Mouse (Mus musculus): ENCODE data around the gene Tgfb2.

DNA sequence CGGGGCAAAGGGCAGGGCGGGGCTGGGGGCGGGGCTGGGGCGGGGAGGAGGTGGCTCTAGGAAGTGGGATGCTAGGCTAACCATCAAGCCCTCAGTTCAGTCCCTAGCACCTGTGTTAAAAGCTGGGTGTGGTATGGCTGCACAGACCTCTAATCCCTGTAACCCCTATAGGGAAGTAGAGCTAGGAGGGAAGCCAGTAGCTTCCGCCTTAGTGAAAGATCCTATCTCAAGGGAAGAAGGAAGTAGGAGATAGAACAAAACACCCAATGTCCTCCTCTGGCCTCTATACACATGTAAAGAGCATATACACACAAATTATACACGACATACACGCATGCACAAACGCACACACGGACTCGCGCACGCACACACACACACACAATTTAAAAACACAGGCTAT lies 28.2 kb downstream of the Tgfb2 start:
- TF ChIP-seq CTCF (IDR thresholded peaks at IDR 0.05; ENCODE audit: low read depth, low read length) (no peak), TAL1 (conservative IDR thresholded peaks at IDR 0.05; ENCODE audit: low read depth, low read length) (no peak), POLR2AphosphoS5 (IDR thresholded peaks at IDR 0.05; ENCODE audit: insufficient replicate concordance, low read depth, low read length) (no peak)
